Mouse (Mus musculus) olfactory bulb, adult 2 months (tissue): ENCODE results near the gene Nsl1.

Experiments
- CTCF ChIP-seq: fragments of 200-500 bp; IDR thresholded peaks from 2 replicates; pipeline ENCODE4 v1.5.1; 2012; ENCODE audit warnings: low read depth, mild to moderate bottlenecking, low read length, moderate library complexity; ENCODE audit not compliant: insufficient read depth
- POLR2A ChIP-seq: fragments of 200-500 bp; IDR thresholded peaks from 2 replicates; pipeline ENCODE4 v1.6.1; 2012; ENCODE audit warnings: mild to moderate bottlenecking, low read depth, low read length, moderate library complexity; ENCODE audit not compliant: insufficient read depth

- TF ChIP-seq CTCF (no peak), POLR2A (no peak)
Measured at GRCm38 (mm10) chr1:191115514-191116238, 52.9 kb downstream of the Nsl1 start.
